Mouse (Mus musculus): ENCODE results near the gene Fam193a. TPM values are rescaled to one million over a fixed set of nuclear protein-coding genes. Genes with fewer than 3 reads are reported as not detected.

The Fam193a gene
- polyA plus RNA-seq, 1 experiment: 137 TPM

DNA sequence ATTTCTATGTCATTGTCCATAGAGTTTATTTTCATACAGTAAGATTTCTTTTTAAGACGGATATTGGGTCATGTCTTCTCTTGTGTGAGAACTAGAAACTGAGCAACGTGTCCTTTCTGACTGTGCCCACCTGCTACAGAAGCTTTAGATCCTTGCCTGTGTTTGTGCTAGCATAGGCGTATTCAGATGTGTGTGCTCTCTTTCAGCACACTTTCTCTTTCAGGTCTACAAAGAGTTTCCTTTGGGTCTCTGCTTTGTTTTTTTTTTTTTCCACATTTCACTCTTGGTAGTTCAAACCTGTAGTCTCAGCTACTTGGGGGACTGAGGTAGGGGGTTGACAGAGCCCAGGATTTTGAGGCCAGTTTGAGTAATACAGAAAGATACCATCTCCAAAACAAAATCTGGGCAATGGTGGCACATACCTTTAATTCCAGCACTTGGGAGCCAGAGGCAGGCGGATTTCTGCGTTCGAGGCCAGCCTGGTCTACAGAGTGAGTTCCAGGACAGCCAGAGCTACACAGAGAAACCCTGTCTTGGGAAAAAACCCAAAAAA, 37.7 kb downstream of the Fam193a start:
- TF ChIP-seq POLR2A (IDR thresholded peaks at IDR 0.05; ENCODE audit: control insufficient read depth, low read depth, low read length) (no peak), CTCF (IDR thresholded peaks at IDR 0.05; ENCODE audit: control insufficient read depth, insufficient read depth, insufficient replicate concordance, low read depth, low read length) (no peak)
- no peak overlapping the region for H3K4me3 ChIP-seq (ENCODE audit: control insufficient read depth, low read depth, low read length)

DNA sequence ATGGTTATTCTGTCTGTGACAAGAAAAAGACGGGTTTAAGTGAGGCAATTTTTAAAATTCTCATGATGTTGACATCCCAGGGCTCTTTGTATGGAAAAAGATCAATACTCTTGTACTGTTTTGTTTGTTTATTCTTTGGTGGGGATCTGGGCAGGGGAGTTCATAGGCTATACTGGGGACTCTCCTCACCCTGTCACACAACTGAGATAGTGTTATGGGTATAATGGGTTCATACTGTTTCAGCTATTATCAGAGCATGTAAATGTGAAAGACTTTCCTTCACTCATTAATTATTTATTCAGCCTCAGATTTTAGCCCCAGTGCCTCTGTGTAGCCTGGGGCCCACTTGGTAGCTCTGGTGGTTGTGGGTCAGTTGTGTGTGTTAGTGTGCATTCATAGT, 39.3 kb downstream of the Fam193a start:
- H3K4me1 ChIP-seq (ENCODE audit: control insufficient read depth, insufficient read depth, low read length): no peaks in the 10 kb centered on the region
- TF ChIP-seq POLR2A (IDR thresholded peaks at IDR 0.05; ENCODE audit: control insufficient read depth, low read depth, low read length) (no peak), CTCF (IDR thresholded peaks at IDR 0.05; ENCODE audit: control insufficient read depth, insufficient read depth, insufficient replicate concordance, low read depth, low read length) (no peak)

More for the DNA sequence above, 37.7 kb downstream of the Fam193a start:
- Histone ChIP-seq H3K27ac (ENCODE audit: control insufficient read depth, insufficient read depth, low read depth, low read length) (no peak overlapping the region), H3K27me3 (ENCODE audit: control insufficient read depth, insufficient read depth, low read length) (no peaks in the 10 kb centered on the region), H3K36me3 (ENCODE audit: control insufficient read depth, insufficient read depth, low read length) (no peaks in the 10 kb centered on the region; the same call in 1 of the 2 replicates), H3K4me1 (ENCODE audit: control insufficient read depth, insufficient read depth, low read length) (no peaks in the 10 kb centered on the region)

DNA sequence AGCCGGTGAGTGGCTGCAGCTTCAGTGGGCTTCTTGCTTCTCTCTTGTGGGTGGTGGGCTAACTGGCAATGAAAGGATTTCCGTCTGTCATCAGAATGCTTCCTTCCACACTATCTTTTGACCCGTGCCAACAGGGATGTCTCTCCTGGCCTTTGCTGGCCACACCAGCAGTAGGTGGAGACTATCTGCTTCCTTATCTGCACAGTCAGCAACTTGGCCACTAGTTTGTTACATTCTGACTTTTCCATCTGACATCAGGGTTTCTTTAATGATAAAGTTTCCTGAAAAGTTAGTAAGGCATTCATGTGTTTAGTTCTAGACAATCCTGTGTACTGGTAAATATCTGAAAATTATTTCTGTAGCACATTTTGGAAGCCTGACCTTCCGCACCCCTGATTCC, 41.1 kb downstream of the Fam193a start:
- no peak overlapping the region for H3K4me3 ChIP-seq (ENCODE audit: control insufficient read depth, low read depth, low read length)

More for the DNA sequence above, 39.3 kb downstream of the Fam193a start:
- no peak overlapping the region for H3K27ac ChIP-seq (ENCODE audit: control insufficient read depth, insufficient read depth, low read depth, low read length)
- H3K4me3 ChIP-seq (ENCODE audit: control insufficient read depth, low read depth, low read length): no peak overlapping the region
- H3K27me3 ChIP-seq (ENCODE audit: control insufficient read depth, insufficient read depth, low read length): no peaks in the 10 kb centered on the region
- no peaks in the 10 kb centered on the region; the same call in 1 of the 2 replicates for H3K36me3 ChIP-seq (ENCODE audit: control insufficient read depth, insufficient read depth, low read length)

DNA sequence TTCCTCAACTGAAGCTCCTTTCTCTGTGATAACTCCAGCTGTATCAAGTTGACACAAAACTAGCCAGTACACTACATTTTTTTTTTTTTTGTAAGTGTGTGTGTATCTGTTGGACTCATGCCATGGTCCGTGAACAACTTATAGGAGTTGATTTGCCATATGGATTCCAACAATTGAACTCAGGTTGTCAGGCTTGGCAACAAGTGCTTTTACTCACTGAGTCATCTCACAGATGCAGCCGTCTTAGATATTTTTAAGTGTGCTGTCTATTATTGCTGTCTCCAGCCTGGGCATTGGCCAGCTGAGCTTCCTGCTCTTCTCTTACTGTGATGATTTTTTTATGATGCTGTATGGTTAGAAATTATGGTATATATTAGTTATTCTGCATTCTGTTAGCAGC, 44.2 kb downstream of the Fam193a start:
- Histone ChIP-seq H3K27ac (ENCODE audit: control insufficient read depth, insufficient read depth, low read depth, low read length) (no peak overlapping the region), H3K4me3 (ENCODE audit: control insufficient read depth, low read depth, low read length) (no peak overlapping the region), H3K4me1 (ENCODE audit: control insufficient read depth, insufficient read depth, low read length) (no peaks in the 10 kb centered on the region), H3K36me3 (ENCODE audit: control insufficient read depth, insufficient read depth, low read length) (no peaks in the 10 kb centered on the region; the same call in 1 of the 2 replicates), H3K27me3 (ENCODE audit: control insufficient read depth, insufficient read depth, low read length) (no peaks in the 10 kb centered on the region)
- TF ChIP-seq CTCF (IDR thresholded peaks at IDR 0.05; ENCODE audit: control insufficient read depth, insufficient read depth, insufficient replicate concordance, low read depth, low read length) (no peak), POLR2A (IDR thresholded peaks at IDR 0.05; ENCODE audit: control insufficient read depth, low read depth, low read length) (no peak)

More for the DNA sequence above, 41.1 kb downstream of the Fam193a start:
- TF ChIP-seq CTCF (IDR thresholded peaks at IDR 0.05; ENCODE audit: control insufficient read depth, insufficient read depth, insufficient replicate concordance, low read depth, low read length) (no peak), POLR2A (IDR thresholded peaks at IDR 0.05; ENCODE audit: control insufficient read depth, low read depth, low read length) (no peak)
- Histone ChIP-seq H3K27ac (ENCODE audit: control insufficient read depth, insufficient read depth, low read depth, low read length) (no peak overlapping the region), H3K36me3 (ENCODE audit: control insufficient read depth, insufficient read depth, low read length) (no peaks in the 10 kb centered on the region; the same call in 1 of the 2 replicates), H3K27me3 (ENCODE audit: control insufficient read depth, insufficient read depth, low read length) (no peaks in the 10 kb centered on the region), H3K4me1 (ENCODE audit: control insufficient read depth, insufficient read depth, low read length) (no peaks in the 10 kb centered on the region)

DNA sequence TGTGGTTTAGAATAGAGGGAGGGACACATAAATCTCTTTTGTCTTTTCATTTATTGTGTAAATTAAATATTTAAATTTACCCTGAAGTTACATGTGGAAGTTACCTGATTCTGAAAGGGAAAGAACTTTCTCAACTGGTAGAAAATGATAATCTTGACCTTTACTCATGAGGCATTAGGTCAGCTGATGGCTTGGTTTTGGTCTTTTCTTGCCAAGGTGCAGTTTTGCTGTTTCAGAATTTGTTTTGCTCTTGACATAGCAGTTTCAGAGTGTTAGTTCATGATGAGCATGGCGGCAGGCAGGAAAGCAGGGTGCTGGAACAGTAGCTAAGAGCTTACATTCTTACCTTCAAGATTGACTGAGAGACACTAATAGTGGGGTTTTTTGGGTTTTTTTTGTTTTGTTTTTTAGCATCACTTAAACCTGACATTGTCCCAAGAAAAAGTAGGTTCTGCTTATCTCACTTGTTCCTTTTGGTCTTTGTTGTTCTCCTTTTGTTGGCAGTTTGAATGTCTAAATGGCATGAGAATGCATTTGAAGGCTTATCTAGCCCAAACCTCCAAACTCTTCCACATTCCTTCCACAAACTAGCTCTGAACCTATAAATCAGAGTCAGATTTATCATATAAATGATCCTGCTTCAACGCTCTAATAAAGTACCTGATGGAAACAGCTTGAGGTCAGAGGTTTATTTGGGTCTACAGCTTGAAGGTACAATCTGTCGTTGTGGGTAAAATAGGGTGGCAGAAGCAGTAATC, 47.7 kb downstream of the Fam193a start:
- Histone ChIP-seq H3K36me3 (ENCODE audit: control insufficient read depth, insufficient read depth, low read length) (no peaks in the 10 kb centered on the region), H3K27me3 (ENCODE audit: control insufficient read depth, insufficient read depth, low read length) (no peaks in the 10 kb centered on the region), H3K4me1 (ENCODE audit: control insufficient read depth, insufficient read depth, low read length) (no peaks in the 10 kb centered on the region), H3K4me3 (ENCODE audit: control insufficient read depth, low read depth, low read length) (no peak overlapping the region), H3K27ac (ENCODE audit: control insufficient read depth, insufficient read depth, low read depth, low read length) (no peak overlapping the region)
- TF ChIP-seq POLR2A (IDR thresholded peaks at IDR 0.05; ENCODE audit: control insufficient read depth, low read depth, low read length) (no peak), CTCF (IDR thresholded peaks at IDR 0.05; ENCODE audit: control insufficient read depth, insufficient read depth, insufficient replicate concordance, low read depth, low read length) (no peak)

DNA sequence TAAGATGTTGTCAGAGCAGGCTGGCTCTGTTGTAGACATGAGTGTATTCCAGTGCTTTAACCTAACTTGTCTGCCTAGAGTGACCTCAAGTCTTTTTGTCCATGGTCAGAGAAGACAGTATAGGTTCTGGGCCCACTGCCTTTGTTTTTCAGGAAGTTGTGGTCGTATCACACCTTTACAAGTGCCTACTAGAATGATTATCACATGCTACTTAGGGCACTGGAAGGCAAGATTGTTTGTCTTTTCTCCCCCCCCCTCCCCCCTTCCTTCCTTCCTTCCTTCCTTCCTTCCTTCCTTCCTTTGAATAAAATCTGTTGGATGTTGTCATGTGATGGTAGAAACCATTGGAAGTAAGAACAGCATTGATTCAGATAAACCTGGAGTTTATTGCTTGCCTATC, 49.5 kb downstream of the Fam193a start:
- no peaks in the 10 kb centered on the region for H3K36me3 ChIP-seq (ENCODE audit: control insufficient read depth, insufficient read depth, low read length)
- no peaks in the 10 kb centered on the region for H3K4me1 ChIP-seq (ENCODE audit: control insufficient read depth, insufficient read depth, low read length)
- no peak overlapping the region for H3K27ac ChIP-seq (ENCODE audit: control insufficient read depth, insufficient read depth, low read depth, low read length)
- H3K4me3 ChIP-seq (ENCODE audit: control insufficient read depth, low read depth, low read length): no peak overlapping the region
- no peaks in the 10 kb centered on the region for H3K27me3 ChIP-seq (ENCODE audit: control insufficient read depth, insufficient read depth, low read length)
- no peak for TF ChIP-seq CTCF (IDR thresholded peaks at IDR 0.05; ENCODE audit: control insufficient read depth, insufficient read depth, insufficient replicate concordance, low read depth, low read length)
- no peak for TF ChIP-seq POLR2A (IDR thresholded peaks at IDR 0.05; ENCODE audit: control insufficient read depth, low read depth, low read length)

DNA sequence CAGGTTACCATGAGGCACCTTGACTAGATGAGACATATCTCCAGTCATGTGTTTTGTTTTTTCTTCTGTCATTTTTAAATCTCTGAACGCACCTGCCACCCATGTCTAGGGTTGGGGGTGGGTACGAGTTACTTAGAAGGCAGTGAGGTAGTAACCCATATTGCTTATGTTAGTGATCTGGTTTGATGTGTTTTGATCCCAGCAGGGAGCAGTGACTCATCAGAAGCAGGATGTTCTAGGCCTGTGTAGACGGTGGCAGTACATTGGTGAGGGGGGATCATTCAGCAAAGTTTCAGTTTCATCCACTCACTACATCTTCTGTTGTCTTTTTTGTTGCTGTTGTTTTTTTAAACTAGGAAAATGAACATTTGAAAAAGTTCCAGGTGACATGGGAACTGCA, 61.0 kb downstream of the Fam193a start:
- TF ChIP-seq POLR2A (IDR thresholded peaks at IDR 0.05; ENCODE audit: control insufficient read depth, low read depth, low read length) (no peak), CTCF (IDR thresholded peaks at IDR 0.05; ENCODE audit: control insufficient read depth, insufficient read depth, insufficient replicate concordance, low read depth, low read length) (no peak)
- H3K4me3 ChIP-seq (ENCODE audit: control insufficient read depth, low read depth, low read length): no peak overlapping the region
- no peaks in the 10 kb centered on the region for H3K27me3 ChIP-seq (ENCODE audit: control insufficient read depth, insufficient read depth, low read length)
- no peak overlapping the region for H3K27ac ChIP-seq (ENCODE audit: control insufficient read depth, insufficient read depth, low read depth, low read length)
- no peaks in the 10 kb centered on the region for H3K4me1 ChIP-seq (ENCODE audit: control insufficient read depth, insufficient read depth, low read length)
- peaks cover 6% of the 10 kb centered on the region; the same call in 1 of the 2 replicates for H3K36me3 ChIP-seq (ENCODE audit: control insufficient read depth, insufficient read depth, low read length)

All from testis, adult 2 months (tissue).